Comparison of ENCODE assay signal across 10 mouse cellular contexts in the genomic region with DNA sequence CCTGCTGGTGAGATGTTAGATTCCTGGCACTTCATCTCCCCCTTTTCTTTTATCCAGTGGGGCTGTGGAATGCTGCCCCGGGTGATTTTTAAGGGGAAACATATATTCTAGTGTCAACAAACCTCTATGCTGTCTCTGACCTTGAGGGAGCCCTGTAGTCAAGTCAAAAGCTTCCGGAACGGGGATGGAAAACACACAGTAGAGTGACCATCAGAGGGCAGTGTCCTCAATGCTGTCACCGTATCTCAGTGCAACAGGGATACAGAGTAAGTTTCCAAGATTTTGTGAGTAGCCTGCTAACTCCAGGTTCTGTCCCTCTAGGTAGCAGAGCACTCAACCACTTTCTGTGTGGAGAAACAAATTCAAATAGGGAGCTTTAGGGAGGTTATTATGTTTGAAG.
DNase-seq lines count a peak whose midpoint lies in the region; ATAC-seq and TF ChIP-seq lines count a peak whose summit lies in the region.
"Had no signal": no experiment of that assay in that cellular context is flagged by ENCODE, and none has a peak within 500 bp of the region (broad histone marks: within the 10 kb centered on the region; RNA-seq: fewer than 3 reads in every experiment).

No protein-coding gene starts in this region.

- no peak overlapping the region for H3K4me3 ChIP-seq in cortical plate, adult 2 months (ENCODE audit: insufficient read depth, low read length)
- H3K4me3 ChIP-seq in midbrain, embryonic 16.5 days (ENCODE audit: low read depth, low read length) = no peak overlapping the region
- H3K4me3 ChIP-seq: liver, embryonic 15.5 days; neural tube, embryonic 12.5 days had no signal

- ATAC-seq in cerebellum, adult (ENCODE audit: insufficient number of reproducible peaks, low FRiP score, low TSS enrichment) = no peak
- no peak for ATAC-seq in midbrain, embryonic 16.5 days

- WGBS in midbrain, embryonic 16.5 days = 78% methylated on average over 4 of the region's 4 CpGs

- peak; percentile 21 to 47 for DNase-seq in cerebellum, adult 18-20 months
- DNase-seq in left cerebral cortex, postnatal 10 days (ENCODE audit: extremely low spot score in 1 of 2, low spot score in 2 of 2) = peak; percentile 31 to 49
- no peak for DNase-seq in left cerebral cortex, adult 11 months (ENCODE audit: low spot score)
- peak; percentile 73 for DNase-seq in R1 (ENCODE audit: low read depth, low spot score)
- DNase-seq in thymus, postnatal 25 days = no peak

- H3K27me3 ChIP-seq in midbrain, embryonic 16.5 days (ENCODE audit: control insufficient read depth, insufficient read depth, low read depth, low read length) = no peaks in the 10 kb centered on the region
- H3K27me3 ChIP-seq: liver, embryonic 15.5 days; neural tube, embryonic 12.5 days had no signal

- H3K4me1 ChIP-seq in cortical plate, adult 2 months (ENCODE audit: control insufficient read depth, insufficient read depth, low read length) = no peaks in the 10 kb centered on the region
- no peaks in the 10 kb centered on the region for H3K4me1 ChIP-seq in midbrain, embryonic 16.5 days (ENCODE audit: control insufficient read depth, insufficient read depth, low read length)
- H3K4me1 ChIP-seq: liver, embryonic 15.5 days; neural tube, embryonic 12.5 days had no signal

- H3K9ac ChIP-seq in midbrain, embryonic 16.5 days (ENCODE audit: low read depth, low read length) = no peak overlapping the region
- H3K9ac ChIP-seq: liver, embryonic 15.5 days; neural tube, embryonic 12.5 days had no signal

- H3K9me3 ChIP-seq in midbrain, embryonic 16.5 days (replicated peaks; ENCODE audit: control insufficient read depth, low read length, poor library complexity, severe bottlenecking) = no peaks in the 10 kb centered on the region
- H3K9me3 ChIP-seq: liver, embryonic 15.5 days; neural tube, embryonic 12.5 days had no signal

- no peak overlapping the region; the same call in 1 of the 2 replicates for H3K27ac ChIP-seq in cortical plate, adult 2 months (ENCODE audit: insufficient read depth, low read length)
- no peak overlapping the region for H3K27ac ChIP-seq in midbrain, embryonic 16.5 days (ENCODE audit: low read length)
- H3K27ac ChIP-seq: liver, embryonic 15.5 days; neural tube, embryonic 12.5 days had no signal

- no peaks in the 10 kb centered on the region for H3K36me3 ChIP-seq in midbrain, embryonic 16.5 days (ENCODE audit: control insufficient read depth, insufficient read depth, low read length)
- H3K36me3 ChIP-seq: liver, embryonic 15.5 days; neural tube, embryonic 12.5 days had no signal

- TF ChIP-seq POLR2A in cortical plate, adult 2 months (IDR thresholded peaks at IDR 0.05; ENCODE audit: extremely low read depth, insufficient read depth, low read length) = no peak

- intact Hi-C loops in left cerebral cortex, postnatal 10 days (cut with DNase I) = no loop called here

- no peak overlapping the region for H3K4me2 ChIP-seq in midbrain, embryonic 16.5 days (ENCODE audit: low read length)
- H3K4me2 ChIP-seq: liver, embryonic 15.5 days; neural tube, embryonic 12.5 days had no signal

- peak; percentile 30; the same call in 1 of the 2 replicates for TF ChIP-seq CTCF in cortical plate, adult 2 months (IDR thresholded peaks at IDR 0.05; ENCODE audit: extremely low read depth, insufficient read depth, low read length)

Comparison
In these comparisons a context has a peak if more than half of its experiments do, and no peak if none do; other contexts are left out.
1. DNase-seq: peak in cerebellum, adult 18-20 months (2 of 2), left cerebral cortex, postnatal 10 days (2 of 2) and R1 (single experiment); none in left cerebral cortex, adult 11 months (single experiment) and thymus, postnatal 25 days (single experiment).